Mouse (Mus musculus): ENCODE results near the gene Rassf1. TPM values are rescaled to one million over a fixed set of nuclear protein-coding genes. Genes with fewer than 3 reads are reported as not detected.

Gene Rassf1
- total RNA-seq, 1 experiment = 41.4 TPM

DNA sequence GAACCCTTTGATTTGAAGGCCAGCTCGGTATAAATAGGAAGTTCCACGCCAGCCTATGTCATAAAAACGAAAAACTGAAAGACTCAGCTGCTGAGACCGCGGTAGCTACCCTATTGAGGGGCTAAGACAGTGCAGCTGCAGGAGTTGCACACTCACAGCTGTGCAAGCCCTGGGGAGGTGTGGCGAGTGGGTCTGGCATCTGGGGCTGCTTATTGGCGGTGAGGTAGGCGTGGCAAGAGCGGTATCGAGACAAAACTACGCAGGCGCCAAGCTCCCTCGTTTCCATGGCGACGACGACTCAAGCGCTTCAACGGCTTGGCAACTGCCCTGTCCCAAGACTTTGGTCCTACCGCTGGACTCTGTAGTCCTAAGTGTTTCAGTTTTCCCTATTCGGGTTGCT is 4.3 kb upstream of the Rassf1 start, which contains the start of gene Zmynd10:
Zmynd10 (plus strand) TSS at position 273 of the 400 bp plus-strand sequence.
- H3K9me3 ChIP-seq (ENCODE audit: control insufficient read depth, insufficient read depth, low read depth, low read length) = no peaks in the 10 kb centered on the region
- no peak for TF ChIP-seq ZNF384 (IDR thresholded peaks at IDR 0.05; ENCODE audit: low read depth, low read length)
- TF ChIP-seq CHD2 (IDR thresholded peaks at IDR 0.05; ENCODE audit: low read depth, low read length) = no peak
- TF ChIP-seq MAFK (IDR thresholded peaks at IDR 0.05; ENCODE audit: insufficient read depth, low read depth, low read length) = no peak
- no peak for TF ChIP-seq ZC3H11A (IDR thresholded peaks at IDR 0.05; ENCODE audit: borderline replicate concordance, low read depth, low read length)
- TF ChIP-seq HCFC1 (IDR thresholded peaks at IDR 0.05; ENCODE audit: borderline replicate concordance, insufficient read depth, low read length) = no peak
- H3K9ac ChIP-seq (ENCODE audit: insufficient read depth, low read depth, low read length, poor library complexity, severe bottlenecking) = no peak within 1 kb of the TSS
- peaks cover 6% of the 10 kb centered on the region; the same call in 1 of the 2 replicates for H3K36me3 ChIP-seq (ENCODE audit: control insufficient read depth, insufficient read depth, low read length, poor library complexity, severe bottlenecking)
- H3K27ac ChIP-seq (ENCODE audit: insufficient read depth, low read depth, low read length, poor library complexity, severe bottlenecking) = no peak within 1 kb of the TSS
- in situ Hi-C loops (cut with MboI; ENCODE audit: low sequenced_read_pairs in 2 of 2, unreplicated experiment in 2 of 2) = no loop called here
- peak; percentile 87 for DNase-seq (ENCODE audit: low read depth, low spot score)
- H3K4me1 ChIP-seq (ENCODE audit: control insufficient read depth in 2 of 2, insufficient read depth in 2 of 2, low read length in 2 of 2, poor library complexity in 1 of 2) = peaks cover 0 to 29% of the 10 kb centered on the region in 2 experiments; a peak in 2 of 4 replicates
- peak within 1 kb of the TSS in 1 of 2 experiments; percentile 42; a peak in 1 of 4 replicates for H3K4me3 ChIP-seq (ENCODE audit: insufficient read depth in 1 of 2, low read depth in 1 of 2, low read length in 2 of 2, poor library complexity in 1 of 2, severe bottlenecking in 1 of 2)

DNA sequence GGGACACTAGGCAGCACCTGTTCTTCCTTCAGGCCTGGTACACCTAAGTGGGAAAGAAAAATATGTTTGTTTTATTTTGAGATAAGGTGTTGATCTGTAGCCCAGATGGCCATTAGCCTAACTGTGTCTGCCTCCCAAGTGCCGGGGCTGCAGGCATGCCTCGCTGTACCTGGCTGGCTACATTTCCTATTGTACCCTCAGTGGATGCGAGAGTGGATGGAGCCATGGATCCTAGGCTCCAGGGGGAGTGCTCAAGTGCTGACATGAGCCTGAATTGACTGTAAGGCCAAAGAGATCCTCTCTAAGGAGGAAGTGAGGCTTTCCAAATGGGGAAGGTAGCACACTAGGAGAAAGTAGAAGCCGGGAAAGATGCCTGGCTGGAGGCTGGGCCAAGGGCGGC is 3.4 kb upstream of the Rassf1 start:
- Histone ChIP-seq H3K4me1 (ENCODE audit: control insufficient read depth in 2 of 2, insufficient read depth in 2 of 2, low read length in 2 of 2, poor library complexity in 1 of 2) (peaks cover 0 to 22% of the 10 kb centered on the region in 2 experiments; a peak in 1 of 4 replicates), H3K9ac (ENCODE audit: insufficient read depth, low read depth, low read length, poor library complexity, severe bottlenecking) (no peak overlapping the region), H3K36me3 (ENCODE audit: control insufficient read depth, insufficient read depth, low read length, poor library complexity, severe bottlenecking) (peaks cover 6% of the 10 kb centered on the region; the same call in 1 of the 2 replicates), H3K4me3 (ENCODE audit: insufficient read depth in 1 of 2, low read depth in 1 of 2, low read length in 2 of 2, poor library complexity in 1 of 2, severe bottlenecking in 1 of 2) (no peak overlapping the region), H3K27ac (ENCODE audit: insufficient read depth, low read depth, low read length, poor library complexity, severe bottlenecking) (no peak overlapping the region), H3K9me3 (ENCODE audit: control insufficient read depth, insufficient read depth, low read depth, low read length) (no peaks in the 10 kb centered on the region)
- in situ Hi-C loops (cut with MboI; ENCODE audit: low sequenced_read_pairs in 2 of 2, unreplicated experiment in 2 of 2) = no loop called here
- TF ChIP-seq HCFC1 (IDR thresholded peaks at IDR 0.05; ENCODE audit: borderline replicate concordance, insufficient read depth, low read length) (no peak), CHD2 (IDR thresholded peaks at IDR 0.05; ENCODE audit: low read depth, low read length) (no peak), ZNF384 (IDR thresholded peaks at IDR 0.05; ENCODE audit: low read depth, low read length) (no peak), MAFK (IDR thresholded peaks at IDR 0.05; ENCODE audit: insufficient read depth, low read depth, low read length) (no peak), ZC3H11A (IDR thresholded peaks at IDR 0.05; ENCODE audit: borderline replicate concordance, low read depth, low read length) (no peak)
- no peak for DNase-seq (ENCODE audit: low read depth, low spot score)

DNA sequence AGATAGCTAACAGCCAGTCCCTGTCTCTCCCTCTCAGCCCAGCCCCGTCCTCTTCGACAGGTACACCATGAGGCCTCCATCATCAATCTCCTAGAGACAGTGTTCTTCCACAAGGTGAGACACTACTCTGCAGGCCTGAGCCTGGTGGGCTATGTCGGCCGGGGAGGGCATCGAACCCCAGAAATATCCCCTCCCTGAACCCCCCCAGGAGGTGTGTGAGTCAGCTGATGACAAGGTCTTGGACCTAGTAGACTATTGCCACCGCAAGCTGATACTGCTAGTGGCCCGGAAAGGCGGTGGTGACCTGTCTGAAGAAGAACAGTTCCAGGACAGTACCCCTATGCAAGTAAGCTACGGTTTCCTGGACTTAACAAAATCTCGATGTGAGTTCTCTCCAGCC is 2.5 kb upstream of the Rassf1 start:
- H3K9me3 ChIP-seq (ENCODE audit: control insufficient read depth, insufficient read depth, low read depth, low read length) = no peaks in the 10 kb centered on the region
- TF ChIP-seq ZNF384 (IDR thresholded peaks at IDR 0.05; ENCODE audit: low read depth, low read length) = no peak
- no peak for TF ChIP-seq CHD2 (IDR thresholded peaks at IDR 0.05; ENCODE audit: low read depth, low read length)
- TF ChIP-seq MAFK (IDR thresholded peaks at IDR 0.05; ENCODE audit: insufficient read depth, low read depth, low read length) = no peak
- TF ChIP-seq HCFC1 (IDR thresholded peaks at IDR 0.05; ENCODE audit: borderline replicate concordance, insufficient read depth, low read length) = no peak
- no peak for TF ChIP-seq ZC3H11A (IDR thresholded peaks at IDR 0.05; ENCODE audit: borderline replicate concordance, low read depth, low read length)
- no peak overlapping the region for H3K27ac ChIP-seq (ENCODE audit: insufficient read depth, low read depth, low read length, poor library complexity, severe bottlenecking)
- DNase-seq (ENCODE audit: low read depth, low spot score) = no peak
- H3K4me3 ChIP-seq (ENCODE audit: insufficient read depth in 1 of 2, low read depth in 1 of 2, low read length in 2 of 2, poor library complexity in 1 of 2, severe bottlenecking in 1 of 2) = no peak overlapping the region
- in situ Hi-C loops (cut with MboI; ENCODE audit: low sequenced_read_pairs in 2 of 2, unreplicated experiment in 2 of 2) = no loop called here
- H3K9ac ChIP-seq (ENCODE audit: insufficient read depth, low read depth, low read length, poor library complexity, severe bottlenecking) = no peak overlapping the region
- peaks cover 6% of the 10 kb centered on the region; the same call in 1 of the 2 replicates for H3K36me3 ChIP-seq (ENCODE audit: control insufficient read depth, insufficient read depth, low read length, poor library complexity, severe bottlenecking)
- peaks cover 0 to 19% of the 10 kb centered on the region in 2 experiments; a peak in 1 of 4 replicates for H3K4me1 ChIP-seq (ENCODE audit: control insufficient read depth in 2 of 2, insufficient read depth in 2 of 2, low read length in 2 of 2, poor library complexity in 1 of 2)

DNA sequence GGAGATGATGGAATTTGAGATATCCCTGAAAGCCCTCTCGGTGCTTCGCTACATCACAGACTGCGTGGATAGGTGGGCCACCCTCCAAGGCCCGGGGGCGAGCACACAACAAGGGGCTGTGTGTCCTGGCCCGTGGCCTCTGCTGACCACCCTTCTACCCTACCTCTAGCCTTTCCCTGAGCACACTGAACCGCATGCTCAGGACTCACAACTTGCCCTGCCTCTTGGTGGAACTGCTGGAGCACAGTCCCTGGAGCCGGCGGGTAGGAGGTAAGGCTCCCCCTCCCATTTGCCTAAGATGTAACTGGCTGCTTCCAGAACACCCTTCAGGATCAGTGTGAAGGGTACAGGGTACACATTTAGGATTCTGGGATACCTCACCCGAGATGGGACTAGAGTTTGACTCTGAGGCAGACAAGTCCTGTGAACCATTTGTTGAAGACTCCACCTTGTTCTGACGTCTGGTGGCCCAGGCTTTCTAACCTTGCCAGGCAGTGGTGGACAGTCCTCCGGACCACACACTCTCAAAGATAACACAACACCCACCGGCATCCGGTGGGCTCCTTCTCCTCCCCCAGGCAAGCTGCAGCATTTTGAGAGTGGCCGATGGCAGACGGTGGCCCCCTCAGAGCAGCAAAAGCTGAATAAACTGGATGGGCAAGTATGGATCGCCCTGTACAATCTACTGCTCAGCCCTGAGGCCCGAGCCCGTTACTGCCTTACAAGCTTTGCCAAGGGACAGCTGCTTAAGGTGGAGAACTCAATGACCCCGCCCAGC is 1.9 kb upstream of the Rassf1 start:
- Histone ChIP-seq H3K4me3 (ENCODE audit: insufficient read depth in 1 of 2, low read depth in 1 of 2, low read length in 2 of 2, poor library complexity in 1 of 2, severe bottlenecking in 1 of 2) (no peak overlapping the region), H3K9ac (ENCODE audit: insufficient read depth, low read depth, low read length, poor library complexity, severe bottlenecking) (no peak overlapping the region), H3K36me3 (ENCODE audit: control insufficient read depth, insufficient read depth, low read length, poor library complexity, severe bottlenecking) (peaks cover 2% of the 10 kb centered on the region; the same call in 1 of the 2 replicates), H3K4me1 (ENCODE audit: control insufficient read depth in 2 of 2, insufficient read depth in 2 of 2, low read length in 2 of 2, poor library complexity in 1 of 2) (peaks cover 0 to 18% of the 10 kb centered on the region in 2 experiments; a peak in 1 of 4 replicates), H3K27ac (ENCODE audit: insufficient read depth, low read depth, low read length, poor library complexity, severe bottlenecking) (no peak overlapping the region), H3K9me3 (ENCODE audit: control insufficient read depth, insufficient read depth, low read depth, low read length) (no peaks in the 10 kb centered on the region)
- in situ Hi-C loops (cut with MboI; ENCODE audit: low sequenced_read_pairs in 2 of 2, unreplicated experiment in 2 of 2) = no loop called here
- DNase-seq (ENCODE audit: low read depth, low spot score) = no peak
- TF ChIP-seq ZNF384 (IDR thresholded peaks at IDR 0.05; ENCODE audit: low read depth, low read length) (no peak), CHD2 (IDR thresholded peaks at IDR 0.05; ENCODE audit: low read depth, low read length) (no peak), HCFC1 (IDR thresholded peaks at IDR 0.05; ENCODE audit: borderline replicate concordance, insufficient read depth, low read length) (no peak), ZC3H11A (IDR thresholded peaks at IDR 0.05; ENCODE audit: borderline replicate concordance, low read depth, low read length) (no peak), MAFK (IDR thresholded peaks at IDR 0.05; ENCODE audit: insufficient read depth, low read depth, low read length) (no peak)

Data from ES-E14 (cell line).